Mouse (Mus musculus): Measurements from ENCODE around the gene Abhd5.

DNA sequence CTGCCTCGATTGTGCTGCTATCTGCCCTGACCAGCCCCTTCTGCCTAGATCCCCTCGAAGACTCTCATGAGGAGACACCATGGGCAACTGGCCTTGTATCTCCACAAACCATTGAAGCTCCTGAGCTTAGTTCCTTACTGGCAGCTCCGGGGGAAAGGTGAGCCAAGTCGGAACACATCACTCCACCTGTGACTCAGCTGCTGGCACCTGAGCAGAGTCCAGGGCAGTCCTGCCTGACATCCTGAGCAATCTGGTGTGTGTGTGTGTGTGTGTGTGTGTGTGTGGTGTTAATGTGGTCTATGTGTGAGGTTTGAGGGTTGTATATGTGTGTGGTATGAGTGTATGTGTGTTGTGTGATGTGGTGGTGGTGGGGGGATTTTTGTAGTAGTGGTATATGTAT, 49.8 kb downstream of the Abhd5 start:
- TF ChIP-seq CTCF (IDR thresholded peaks at IDR 0.05; ENCODE audit: low read depth, low read length) (no peak), POLR2AphosphoS5 (IDR thresholded peaks at IDR 0.05; ENCODE audit: insufficient replicate concordance, low read depth, low read length) (no peak), TAL1 (conservative IDR thresholded peaks at IDR 0.05; ENCODE audit: low read depth, low read length) (no peak), GATA1 (IDR thresholded peaks at IDR 0.05; ENCODE audit: borderline replicate concordance, low read length) (no peak), GATA2 (IDR thresholded peaks at IDR 0.05; ENCODE audit: borderline replicate concordance, low read depth, low read length) (no peak)
